Mouse (Mus musculus): ENCODE data around the gene Spryd3.

GRCm38 (mm10) chr15:102099771-102100160 is 36.3 kb downstream of the Spryd3 start:
- TF ChIP-seq CHD2 (IDR thresholded peaks at IDR 0.05; ENCODE audit: low read depth, low read length) (no peak), ZNF384 (IDR thresholded peaks at IDR 0.05; ENCODE audit: low read depth, low read length) (no peak)

Measured in ES-E14 (cell line).